ENCODE assay signal across 8 mouse cellular contexts in genomic region chr5:147076026-147076798, GRCm38 (mm10). TPM values are rescaled to one million over a fixed set of nuclear protein-coding genes. Genes with fewer than 3 reads are reported as not detected.
DNase-seq lines count a peak whose midpoint lies in the region; ATAC-seq lines count a peak whose summit lies in the region.

TSS of gene Lnx2 (minus strand) at chr5:147076586.

- peak within 1 kb of the TSS; percentile 84 for H3K27ac ChIP-seq in hindbrain, embryonic 14.5 days

- WGBS in hindbrain, embryonic 14.5 days, result under 1% methylated on average over 65 of the region's 65 CpGs

- H3K27me3 ChIP-seq in hindbrain, embryonic 14.5 days (ENCODE audit: control insufficient read depth, insufficient read depth, low read length), result no peaks in the 10 kb centered on the region

- peak within 1 kb of the TSS; percentile 82 for H3K4me2 ChIP-seq in hindbrain, embryonic 14.5 days (replicated peaks)

- no peaks in the 10 kb centered on the region for H3K9me3 ChIP-seq in hindbrain, embryonic 14.5 days (ENCODE audit: control insufficient read depth, low read length)

- no peaks in the 10 kb centered on the region; the same call in 1 of the 2 replicates for H3K36me3 ChIP-seq in hindbrain, embryonic 14.5 days (replicated peaks; ENCODE audit: control insufficient read depth, insufficient read depth)

- peak; percentile 99 for DNase-seq in R1 (ENCODE audit: low read depth, low spot score)
- peak; percentile 98 to 99 for DNase-seq in cerebellum, postnatal 25 days
- DNase-seq in frontal cortex, postnatal 25 days (ENCODE audit: low spot score in 2 of 2), result peak; percentile 96 to 97
- peak; percentile 96 for DNase-seq in hindbrain, embryonic 14.5 days (ENCODE audit: low spot score)
- peak; percentile 97 for DNase-seq in layer of hippocampus, postnatal 36 days
- DNase-seq in lung, postnatal 36 days, result peak; percentile 99
- DNase-seq in retina, postnatal 1 day, result peak; percentile 99
- DNase-seq in urinary bladder, adult 18-20 months (ENCODE audit: low spot score in 2 of 2), result peak; percentile 97 to 98

- peaks cover 14% of the 10 kb centered on the region for H3K4me1 ChIP-seq in hindbrain, embryonic 14.5 days (replicated peaks; ENCODE audit: control insufficient read depth, insufficient read depth, low read length)

- peak; percentile 99 for ATAC-seq in hindbrain, embryonic 14.5 days (ENCODE audit: low FRiP score)

- H3K4me3 ChIP-seq in hindbrain, embryonic 14.5 days (replicated peaks; ENCODE audit: low read length), result peak within 1 kb of the TSS; percentile 65

- peak within 1 kb of the TSS; percentile 76 for H3K9ac ChIP-seq in hindbrain, embryonic 14.5 days

RNA-seq across cellular contexts. Expression of gene Lnx2, which starts in this region (rescaled TPM):
- 5.0 and 5.6 TPM in 2 replicates for polyA plus RNA-seq in hindbrain, embryonic 14.5 days (2014; fragmentation: Nextera tagmentation; extraction: Ambion mirVana)
- total RNA-seq in layer of hippocampus, postnatal 36 days (2021), result 1 to 10 TPM; 5.6 to 6.2 TPM

Comparison
In these comparisons a context has a peak if more than half of its experiments do, and no peak if none do; other contexts are left out.
1. Peak in every context shown above with its lines: DNase-seq, ATAC-seq, H3K4me3 ChIP-seq and H3K27ac ChIP-seq.